In the genomic region with DNA sequence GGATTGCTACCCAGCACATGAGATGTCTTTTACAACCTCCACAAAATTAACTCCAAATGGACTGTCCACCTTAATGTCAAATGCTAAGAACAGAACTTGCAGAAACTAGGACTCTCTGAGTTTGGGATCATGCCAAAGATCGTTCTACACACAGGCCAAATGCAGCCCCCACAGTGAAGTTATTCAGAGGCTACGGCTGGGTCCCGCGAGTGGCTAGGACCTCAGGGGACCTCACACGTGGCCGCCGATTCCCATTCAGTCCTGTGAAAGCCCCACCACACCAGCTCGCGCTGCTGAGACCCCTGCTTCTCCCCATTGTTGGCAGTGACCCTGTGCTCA, we compare ENCODE assay signal across 8 mouse cellular contexts. TPM values are rescaled to one million over a fixed set of nuclear protein-coding genes. Genes with fewer than 3 reads are reported as not detected.
DNase-seq lines count a peak whose midpoint lies in the region; ATAC-seq and TF ChIP-seq lines count a peak whose summit lies in the region.
"Not testable (repeated sequence)": the region's sequence is repeated elsewhere in the genome, so short reads cannot be mapped to it uniquely, and the experiment has no call there.

No protein-coding gene starts in this region.

- not testable (repeated sequence) for TF ChIP-seq EP300 in stomach, postnatal 0 days (optimal IDR thresholded peaks at IDR 0.05)

- not testable (repeated sequence) for TF ChIP-seq CTCF in G1E (IDR thresholded peaks at IDR 0.05; ENCODE audit: low read depth, low read length); cortical plate, adult 2 months (IDR thresholded peaks at IDR 0.05; ENCODE audit: extremely low read depth, insufficient read depth, low read length); layer of hippocampus, adult 2 months (conservative IDR thresholded peaks at IDR 0.05); lung, embryonic 14.5 days (IDR thresholded peaks at IDR 0.05; ENCODE audit: low read depth); midbrain, postnatal 0 days (IDR thresholded peaks at IDR 0.05); stomach, postnatal 0 days (IDR thresholded peaks at IDR 0.05; ENCODE audit: low read depth)

- not testable (repeated sequence) for H3K4me1 ChIP-seq in G1E (ENCODE audit: insufficient read depth, low read depth, low read length); cortical plate, adult 2 months (ENCODE audit: control insufficient read depth, insufficient read depth, low read length); forebrain, embryonic 14.5 days (ENCODE audit: control insufficient read depth, insufficient read depth, low read length); hindbrain, embryonic 11.5 days (replicated peaks; ENCODE audit: control insufficient read depth, insufficient read depth, low read length); lung, embryonic 14.5 days (ENCODE audit: insufficient read depth); midbrain, postnatal 0 days (ENCODE audit: insufficient read depth, low read length); stomach, postnatal 0 days (replicated peaks; ENCODE audit: control insufficient read depth, insufficient read depth)

- not testable (repeated sequence) for H3K9me3 ChIP-seq in G1E (replicated peaks); forebrain, embryonic 14.5 days (replicated peaks; ENCODE audit: control insufficient read depth, low read length); hindbrain, embryonic 11.5 days (ENCODE audit: control insufficient read depth, low read length); lung, embryonic 14.5 days (ENCODE audit: low read depth, low read length); midbrain, postnatal 0 days (ENCODE audit: low read length); stomach, postnatal 0 days (ENCODE audit: control insufficient read depth, low read length)

- not testable (repeated sequence) for TF ChIP-seq POLR2A in cortical plate, adult 2 months (IDR thresholded peaks at IDR 0.05; ENCODE audit: extremely low read depth, insufficient read depth, low read length)

- peak overlapping the region; percentile 60 for H3K4me2 ChIP-seq in forebrain, embryonic 14.5 days (ENCODE audit: low read length)
- H3K4me2 ChIP-seq in hindbrain, embryonic 11.5 days (replicated peaks; ENCODE audit: low read depth, low read length), result peak overlapping the region; percentile 60
- H3K4me2 ChIP-seq in lung, embryonic 14.5 days, result peak overlapping the region; percentile 66
- H3K4me2 ChIP-seq in midbrain, postnatal 0 days (ENCODE audit: low read depth, low read length, poor library complexity, severe bottlenecking), result peak overlapping the region; percentile 72
- H3K4me2 ChIP-seq in stomach, postnatal 0 days (replicated peaks; ENCODE audit: low read depth), result peak overlapping the region; percentile 59

- not testable (repeated sequence) for H3K27me3 ChIP-seq in G1E (ENCODE audit: insufficient read depth, low read length); forebrain, embryonic 14.5 days (replicated peaks; ENCODE audit: control insufficient read depth, insufficient read depth, low read length); hindbrain, embryonic 11.5 days (ENCODE audit: control insufficient read depth, insufficient read depth, low read length); lung, embryonic 14.5 days (ENCODE audit: insufficient read depth, low read length); midbrain, postnatal 0 days (ENCODE audit: insufficient read depth, low read length); stomach, postnatal 0 days (ENCODE audit: control insufficient read depth, insufficient read depth, low read length)

- WGBS in forebrain, embryonic 14.5 days, result 0% methylated on average over 9 of the region's 9 CpGs
- WGBS in hindbrain, embryonic 11.5 days, result 1% methylated on average over 9 of the region's 9 CpGs
- WGBS in lung, embryonic 14.5 days, result 1% methylated on average over 9 of the region's 9 CpGs
- under 1% methylated on average over 9 of the region's 9 CpGs for WGBS in midbrain, postnatal 0 days
- 0% methylated on average over 9 of the region's 9 CpGs for WGBS in stomach, postnatal 0 days

- H3K4me3 ChIP-seq in G1E (ENCODE audit: low read depth, low read length), result peak overlapping the region; percentile 76
- peak overlapping the region; percentile 78 for H3K4me3 ChIP-seq in cortical plate, adult 2 months (ENCODE audit: insufficient read depth, low read length)
- H3K4me3 ChIP-seq in forebrain, embryonic 14.5 days (ENCODE audit: low read depth, low read length), result peak overlapping the region; percentile 62
- H3K4me3 ChIP-seq in hindbrain, embryonic 11.5 days (ENCODE audit: low read depth, low read length), result peak overlapping the region; percentile 74
- H3K4me3 ChIP-seq in layer of hippocampus, adult 2 months, result peak overlapping the region; percentile 64
- H3K4me3 ChIP-seq in lung, embryonic 14.5 days (ENCODE audit: low read depth, low read length), result peak overlapping the region; percentile 71
- peak overlapping the region; percentile 61 for H3K4me3 ChIP-seq in midbrain, postnatal 0 days (ENCODE audit: low read depth, low read length)
- H3K4me3 ChIP-seq in stomach, postnatal 0 days (ENCODE audit: low read depth, low read length), result peak overlapping the region; percentile 52

- not testable (repeated sequence) for DNase-seq in G1E (ENCODE audit: low spot score); layer of hippocampus, adult 2 months (ENCODE audit: low spot score in 2 of 2); stomach, postnatal 0 days (ENCODE audit: low spot score)
- DNase-seq in forebrain, embryonic 14.5 days (ENCODE audit: low spot score), result peak; percentile 38
- DNase-seq in hindbrain, embryonic 11.5 days (ENCODE audit: low spot score), result peak; percentile 39
- peak; percentile 53 for DNase-seq in lung, embryonic 14.5 days
- peak; percentile 33 for DNase-seq in midbrain, postnatal 0 days (ENCODE audit: low spot score)

- ATAC-seq in G1E (ENCODE audit: extremely low read depth, insufficient number of reproducible peaks, low FRiP score, poor library complexity, severe bottlenecking), result not testable (repeated sequence)
- peak; percentile 63 for ATAC-seq in forebrain, embryonic 14.5 days
- ATAC-seq in hindbrain, embryonic 11.5 days (ENCODE audit: low FRiP score), result peak; percentile 63
- ATAC-seq in lung, embryonic 14.5 days (ENCODE audit: insufficient read depth), result peak; percentile 52; the same call in 1 of the 2 replicates
- ATAC-seq in midbrain, postnatal 0 days (ENCODE audit: low FRiP score), result peak; percentile 50; the same call in 1 of the 2 replicates
- 0 out of 2 replicates have a peak, but pooled peaks have one; percentile 3 for ATAC-seq in stomach, postnatal 0 days (ENCODE audit: low FRiP score, low TSS enrichment)

- peak overlapping the region; percentile 61 for H3K9ac ChIP-seq in forebrain, embryonic 14.5 days (ENCODE audit: low read length)
- peak overlapping the region; percentile 65 for H3K9ac ChIP-seq in hindbrain, embryonic 11.5 days (ENCODE audit: low read depth, low read length)
- H3K9ac ChIP-seq in lung, embryonic 14.5 days, result peak overlapping the region; percentile 65
- peak overlapping the region; percentile 50; the same call in 1 of the 2 replicates for H3K9ac ChIP-seq in midbrain, postnatal 0 days (replicated peaks; ENCODE audit: low read length, poor library complexity, severe bottlenecking)
- peak overlapping the region; percentile 32 for H3K9ac ChIP-seq in stomach, postnatal 0 days (ENCODE audit: low read length)

- H3K27ac ChIP-seq in cortical plate, adult 2 months (ENCODE audit: insufficient read depth, low read length); hindbrain, embryonic 11.5 days (ENCODE audit: low read depth, low read length); midbrain, postnatal 0 days (ENCODE audit: low read depth, low read length); stomach, postnatal 0 days (replicated peaks): not testable (repeated sequence)
- peak overlapping the region; percentile 48; the same call in 1 of the 2 replicates for H3K27ac ChIP-seq in forebrain, embryonic 14.5 days (ENCODE audit: low read depth, low read length)
- H3K27ac ChIP-seq in layer of hippocampus, adult 2 months, result peak overlapping the region; percentile 56
- H3K27ac ChIP-seq in lung, embryonic 14.5 days (ENCODE audit: low read depth), result peak overlapping the region; percentile 90

- not testable (repeated sequence) for H3K36me3 ChIP-seq in G1E (replicated peaks); forebrain, embryonic 14.5 days (ENCODE audit: control insufficient read depth, insufficient read depth, low read length); hindbrain, embryonic 11.5 days (ENCODE audit: control insufficient read depth, insufficient read depth, low read length); lung, embryonic 14.5 days (ENCODE audit: insufficient read depth); midbrain, postnatal 0 days (ENCODE audit: insufficient read depth, low read length); stomach, postnatal 0 days (ENCODE audit: control insufficient read depth, insufficient read depth, low read length)

RNA-seq across cellular contexts. Expression of a gene that starts 0.7 kb away (rescaled TPM):
- 45.8 and 50.7 TPM in 2 replicates for total RNA-seq in G1E (2014; fragmentation: Nextera tagmentation)
- total RNA-seq in G1E (2017), result 18.2 and 23.0 TPM in 2 replicates
- 0.31 and 0.60 TPM in 2 replicates for polyA plus RNA-seq in G1E (2012)
- 3.2 and 4.6 TPM in 2 replicates for polyA plus RNA-seq in cortical plate, adult 2 months (2012; rRNA removed)
- polyA plus RNA-seq in forebrain, embryonic 14.5 days (2014; fragmentation: Nextera tagmentation; extraction: Ambion mirVana), result 12.6 and 14.4 TPM in 2 replicates
- polyA plus RNA-seq in hindbrain, embryonic 11.5 days (2014; fragmentation: Nextera tagmentation; extraction: Ambion mirVana), result 24.6 and 26.7 TPM in 2 replicates
- total RNA-seq in layer of hippocampus, adult 2 months (2021), result 1 to 10 TPM; 7.3 to 8.9 TPM
- 26.1 and 27.9 TPM in 2 replicates for polyA plus RNA-seq in lung, embryonic 14.5 days (2014; fragmentation: Nextera tagmentation; extraction: Ambion mirVana)
- 7.0 and 7.5 TPM in 2 replicates for total RNA-seq in midbrain, postnatal 0 days (2014; rRNA removed)
- polyA plus RNA-seq in midbrain, postnatal 0 days (2015; fragmentation: Nextera tagmentation; extraction: Ambion mirVana), result 5.3 and 7.6 TPM in 2 replicates
- polyA plus RNA-seq in stomach, postnatal 0 days (2015; fragmentation: Nextera tagmentation; extraction: Ambion mirVana), result 3.2 and 3.3 TPM in 2 replicates
